In genomic region chr2:157775957-157776356, GRCm38 (mm10) we compare ENCODE assay signal across 15 mouse cellular contexts.
"Had no signal": no experiment of that assay in that cellular context is flagged by ENCODE, and none has a peak within 500 bp of the region (broad histone marks: within the 10 kb centered on the region; RNA-seq: fewer than 3 reads in every experiment).

No protein-coding gene starts in this region.

- H3K4me1 ChIP-seq: kidney, embryonic 15.5 days had no signal

- H3K4me3 ChIP-seq: kidney, embryonic 15.5 days; limb, embryonic 13.5 days; midbrain, embryonic 13.5 days; myocyte; neural tube, embryonic 15.5 days had no signal

- H3K27me3 ChIP-seq: kidney, embryonic 15.5 days; limb, embryonic 13.5 days; midbrain, embryonic 13.5 days; neural tube, embryonic 15.5 days had no signal

- H3K9me3 ChIP-seq: kidney, embryonic 15.5 days; limb, embryonic 13.5 days; midbrain, embryonic 13.5 days; neural tube, embryonic 15.5 days had no signal

- DNase-seq: kidney, adult 18-20 months; kidney, postnatal 14 days; layer of hippocampus, adult 9-11 months; layer of hippocampus, postnatal 36 days; lung, adult 18-20 months; right cerebral cortex, postnatal 25 days; thymus, adult 18-20 months; thymus, postnatal 14 days had no signal

- H3K27ac ChIP-seq: kidney, embryonic 15.5 days; limb, embryonic 13.5 days; liver, embryonic 14.5 days; neural tube, embryonic 15.5 days; stomach, postnatal 0 days had no signal

- H3K9ac ChIP-seq: kidney, embryonic 15.5 days; limb, embryonic 13.5 days; liver, embryonic 14.5 days; midbrain, embryonic 13.5 days; neural tube, embryonic 15.5 days had no signal

- ATAC-seq: midbrain, embryonic 13.5 days had no signal

- H3K4me2 ChIP-seq: kidney, embryonic 15.5 days; limb, embryonic 13.5 days; midbrain, embryonic 13.5 days; neural tube, embryonic 15.5 days had no signal
